Mouse (Mus musculus) left cerebral cortex, postnatal 10 days (tissue): ENCODE data around the gene Hoxd12. TPM values are rescaled to one million over a fixed set of nuclear protein-coding genes. Genes with fewer than 3 reads are reported as not detected.

ENCODE experiments used
- DNase-seq, 2 experiments: peaks; one replicate each; pipeline ENCODE4 v3.0.0; 2021 to 2022; ENCODE audit warnings: low spot score in 2 of 2, mixed read lengths in 1 of 2; ENCODE audit errors: extremely low spot score in 1 of 2
- intact Hi-C: fragments of 180-260 bp; cut with DNase I; formaldehyde crosslinking; loops from one replicate; pipeline ENCODE4 v1.15.1; 2025
- total RNA-seq, 2 experiments: library from RNA; stranded (reverse); gene quantifications; 2 replicates each; pipeline ENCODE4 v1.2.3; 2021

Gene Hoxd12
- total RNA-seq, 2 experiments from 2014 or later = not detected

- peak; percentile 69 to 75 for DNase-seq
- intact Hi-C loops = loop anchor here (2.0 to 10.0 kb wide), 4 partner anchors 435 to 887 kb away; no protein-coding TSS in a partner anchor
Observed at GRCm38 (mm10) chr2:74701949-74702819, 27.4 kb downstream of the Hoxd12 start.

DNA sequence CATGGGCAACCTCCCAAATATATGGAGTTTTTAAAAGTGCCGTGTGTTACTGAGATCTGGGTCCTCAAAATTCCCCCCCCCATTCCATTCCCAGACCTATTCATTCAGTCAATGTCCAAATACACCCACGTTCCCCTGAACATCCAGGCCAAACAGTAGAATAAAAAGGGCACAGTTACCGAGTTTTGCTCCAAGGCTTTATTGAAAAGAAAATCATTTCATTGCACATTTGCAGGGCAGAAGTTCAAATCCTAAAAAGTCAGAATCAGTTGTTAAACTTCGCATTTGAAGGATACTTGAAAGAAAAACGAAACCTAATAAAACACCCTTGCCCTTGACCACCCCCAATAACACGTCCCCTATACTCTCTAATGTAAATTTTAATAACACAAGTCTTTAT, 28.0 kb downstream of the Hoxd12 start:
- intact Hi-C loops = loop anchor here (2.0 to 10.0 kb wide), 4 partner anchors 434 to 886 kb away; no protein-coding TSS in a partner anchor
- no peak for DNase-seq

GRCm38 (mm10) chr2:74703317-74703716, 28.5 kb downstream of the Hoxd12 start:
- intact Hi-C loops = loop anchor here (2.0 to 10.0 kb wide), 4 partner anchors 434 to 885 kb away; no protein-coding TSS in a partner anchor
- DNase-seq = no peak

DNA sequence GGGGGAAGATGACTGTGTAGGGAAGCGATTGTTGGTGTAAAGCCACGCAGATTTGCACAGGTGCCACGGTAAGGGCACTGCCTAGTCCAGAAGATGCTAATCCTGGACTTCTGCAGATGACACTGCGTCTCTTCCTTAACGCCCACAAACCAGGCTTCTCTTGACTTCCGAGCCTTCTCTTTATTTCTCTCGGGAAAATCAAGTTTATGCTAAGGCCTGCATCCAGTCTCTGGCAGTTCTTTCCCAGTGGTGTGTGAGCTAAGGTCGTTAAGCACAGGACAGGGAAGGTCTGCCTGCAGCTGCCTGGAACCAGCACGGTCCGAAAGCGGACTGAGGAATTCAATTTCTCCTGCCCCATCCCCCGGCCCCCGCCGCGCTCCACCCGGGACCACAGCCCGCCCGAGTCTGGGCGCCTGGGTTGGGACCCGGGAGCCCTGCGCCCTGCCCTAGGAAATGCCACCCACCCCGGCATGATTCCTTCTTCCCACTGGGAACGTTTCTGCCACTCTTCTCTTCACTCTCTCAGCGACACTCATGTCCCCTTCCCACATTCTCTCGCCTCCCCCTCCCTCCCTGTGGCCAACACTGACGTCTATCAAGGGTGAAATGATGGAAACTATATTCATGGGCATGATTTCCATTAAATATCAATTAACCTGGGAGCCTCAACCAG, 29.0 kb downstream of the Hoxd12 start:
- no peak for DNase-seq
- intact Hi-C loops = loop anchor here (2.0 to 10.0 kb wide), 4 partner anchors 433 to 885 kb away; no protein-coding TSS in a partner anchor

- DNase-seq = no peak
- intact Hi-C loops = loop anchor here (5.0 to 10.0 kb wide), 3 partner anchors 433 to 720 kb away; no protein-coding TSS in a partner anchor
Observed at GRCm38 (mm10) chr2:74704393-74704998, 29.7 kb downstream of the Hoxd12 start, which contains the start of gene Hoxd8. Hoxd8 (plus strand) TSS chr2:74704615.

GRCm38 (mm10) chr2:74704999-74705466, 30.2 kb downstream of the Hoxd12 start:
- no peak for DNase-seq
- intact Hi-C loops = loop anchor here (5.0 to 10.0 kb wide), 3 partner anchors 432 to 720 kb away; no protein-coding TSS in a partner anchor

DNA sequence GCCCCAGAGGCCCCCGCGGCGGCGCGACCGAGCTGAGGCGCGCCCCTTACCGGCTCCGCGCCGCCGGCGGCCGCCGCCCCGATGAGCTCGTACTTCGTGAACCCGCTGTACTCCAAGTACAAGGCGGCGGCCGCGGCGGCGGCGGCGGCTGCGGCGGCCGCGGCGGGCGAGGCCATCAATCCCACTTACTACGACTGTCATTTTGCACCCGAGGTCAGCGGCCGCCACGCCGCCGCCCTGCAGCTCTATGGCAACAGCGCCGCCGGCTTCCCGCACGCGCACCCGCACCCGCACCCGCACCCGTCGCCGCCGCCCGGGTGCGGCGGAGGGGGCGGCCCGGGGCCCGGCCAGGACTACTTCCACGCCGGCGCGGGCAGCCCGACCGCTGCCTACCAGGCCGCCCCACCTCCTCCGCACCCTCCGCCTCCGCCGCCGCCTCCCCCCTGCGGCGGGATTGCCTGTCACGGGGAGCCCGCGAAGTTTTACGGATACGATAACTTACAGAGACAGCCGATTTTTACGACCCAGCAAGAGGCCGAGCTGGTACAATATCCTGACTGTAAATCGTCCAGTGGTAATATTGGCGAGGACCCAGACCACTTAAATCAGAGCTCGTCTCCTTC, 30.8 kb downstream of the Hoxd12 start:
- DNase-seq = no peak
- intact Hi-C loops = loop anchor here (10.0 kb wide), 1 partner anchor 719 kb away; no protein-coding TSS in a partner anchor

DNA sequence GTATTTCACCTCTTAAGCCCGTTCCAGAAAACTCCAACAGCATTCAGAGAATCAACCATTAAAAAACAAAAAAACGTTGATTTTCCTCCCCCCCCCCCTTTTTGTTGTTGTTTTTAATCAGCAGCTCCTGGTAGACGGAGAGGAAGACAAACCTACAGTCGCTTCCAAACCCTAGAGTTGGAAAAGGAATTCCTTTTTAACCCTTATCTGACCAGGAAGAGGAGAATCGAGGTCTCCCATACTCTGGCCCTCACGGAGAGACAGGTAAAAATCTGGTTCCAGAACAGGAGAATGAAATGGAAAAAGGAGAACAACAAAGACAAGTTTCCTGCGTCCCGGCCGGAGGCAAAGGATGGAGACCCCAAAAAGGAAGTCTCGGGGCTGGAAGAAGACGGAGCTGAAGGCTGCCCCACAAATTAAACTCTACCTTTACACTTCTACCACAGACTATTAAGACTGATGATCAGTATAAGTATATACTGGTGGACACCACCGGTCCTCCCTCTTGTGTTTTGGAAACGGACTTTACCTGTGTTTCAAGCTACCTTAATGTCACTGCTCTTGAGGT, 31.7 kb downstream of the Hoxd12 start:
- no peak for DNase-seq
- intact Hi-C loops = loop anchor here (10.0 kb wide), 1 partner anchor 718 kb away; no protein-coding TSS in a partner anchor

GRCm38 (mm10) chr2:74707599-74707998, 32.8 kb downstream of the Hoxd12 start:
- DNase-seq = no peak
- intact Hi-C loops = loop anchor here (10.0 kb wide), 1 partner anchor 717 kb away; no protein-coding TSS in a partner anchor

GRCm38 (mm10) chr2:74708676-74709075, 33.9 kb downstream of the Hoxd12 start:
- intact Hi-C loops = loop anchor here (10.0 kb wide), 1 partner anchor 716 kb away; no protein-coding TSS in a partner anchor
- DNase-seq = no peak

DNA sequence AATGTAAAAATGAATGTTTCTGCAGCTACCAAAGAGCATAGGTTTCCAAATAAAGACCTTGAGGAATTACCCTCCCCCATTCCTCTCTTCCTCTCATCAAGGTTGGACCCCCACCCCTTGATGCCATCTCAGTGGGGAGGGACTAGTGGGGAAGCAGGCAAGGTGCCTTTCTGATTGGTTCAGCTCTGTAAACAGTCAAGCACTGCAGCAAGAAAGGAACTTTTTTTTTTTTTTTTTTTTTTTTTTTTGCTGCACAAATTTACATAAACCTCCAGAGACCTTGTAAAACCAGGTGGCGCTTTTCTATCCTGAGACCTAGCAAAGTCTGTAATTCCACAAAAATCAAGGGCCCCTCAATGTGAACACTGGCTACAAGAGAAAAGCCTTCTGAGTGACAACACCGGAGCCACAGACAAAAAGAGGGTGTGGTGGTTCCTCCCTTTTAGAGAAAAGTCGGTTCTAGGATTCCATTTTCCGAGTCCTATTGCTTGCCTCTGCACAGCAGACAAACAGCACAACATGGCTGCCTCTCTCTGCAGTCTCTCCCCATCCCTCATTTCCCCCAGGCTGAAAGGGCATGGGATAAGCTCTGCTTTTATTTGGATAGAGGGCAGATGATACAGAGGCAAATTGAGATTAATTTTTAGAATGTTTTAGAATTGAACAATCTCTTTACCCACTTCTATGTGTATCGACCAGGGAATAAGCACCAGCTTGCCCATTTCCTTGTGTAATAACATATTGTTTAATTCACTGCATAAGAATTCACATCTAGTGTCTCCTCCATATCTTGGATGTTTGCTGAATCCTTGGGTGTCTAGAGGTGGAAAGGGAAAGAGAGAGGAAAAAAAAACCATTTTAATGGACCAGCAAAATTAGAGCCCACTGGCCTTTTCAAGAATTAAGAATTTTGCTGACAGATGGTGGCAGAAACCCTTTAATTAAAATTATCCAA, 34.9 kb downstream of the Hoxd12 start:
- intact Hi-C loops = loop anchor here (10.0 kb wide), 1 partner anchor 715 kb away; no protein-coding TSS in a partner anchor
- no peak for DNase-seq

- DNase-seq = no peak
- intact Hi-C loops = no loop called here
Observed at GRCm38 (mm10) chr2:74710929-74711543, 36.2 kb downstream of the Hoxd12 start.

GRCm38 (mm10) chr2:74711721-74712621, 37.2 kb downstream of the Hoxd12 start, which contains the start of the genes Hoxd3 and Hoxd4:
Hoxd3 (plus strand) TSS chr2:74711927.
Hoxd4 (plus strand) TSS chr2:74711929.
- DNase-seq = no peak
- intact Hi-C loops = no loop called here

- intact Hi-C loops = no loop called here
- DNase-seq = no peak
Observed at GRCm38 (mm10) chr2:74713239-74714150, 38.7 kb downstream of the Hoxd12 start.
